Mouse (Mus musculus) intestine, postnatal 0 days (tissue): ENCODE data around the gene Pik3ap1. TPM values are rescaled to one million over a fixed set of nuclear protein-coding genes. Genes with fewer than 3 reads are reported as not detected.

ENCODE experiments used
- ATAC-seq: fragments of 200-750 bp; cut with Nextera tagmentation; 2 replicates; pipeline ENCODE4 v1.8.0; 2017; ENCODE audit warnings: mild to moderate bottlenecking, moderate TSS enrichment, moderate library complexity
- H3K27ac ChIP-seq: fragments of 300-500 bp; sonication (generic); 2 replicates; pipeline ENCODE4 v1.5.1; 2014; ENCODE audit warnings: mild to moderate bottlenecking, low read depth, low read length, moderate library complexity
- H3K27me3 ChIP-seq: fragments of 300-500 bp; sonication (generic); replicated peaks from 2 replicates; pipeline ENCODE4 v1.6.1; 2014; ENCODE audit warnings: low read length, mixed read lengths; ENCODE audit not compliant: control insufficient read depth, insufficient read depth
- H3K36me3 ChIP-seq: fragments of 300-500 bp; sonication (generic); 2 replicates; pipeline ENCODE4 v1.6.1; 2014; ENCODE audit warnings: mild to moderate bottlenecking, moderate library complexity; ENCODE audit not compliant: control insufficient read depth, insufficient read depth
- H3K4me1 ChIP-seq: fragments of 300-500 bp; sonication (generic); replicated peaks from 2 replicates; pipeline ENCODE4 v1.6.1; 2014; ENCODE audit warnings: antibody characterized with exemption, low read length, mixed read lengths; ENCODE audit not compliant: control insufficient read depth, insufficient read depth
- H3K4me2 ChIP-seq: fragments of 300-500 bp; sonication (generic); replicated peaks from 2 replicates; pipeline ENCODE4 v1.6.1; 2014; ENCODE audit warnings: low read depth, mild to moderate bottlenecking, moderate library complexity
- H3K4me3 ChIP-seq: fragments of 300-500 bp; sonication (generic); 2 replicates; pipeline ENCODE4 v1.5.1; 2014; ENCODE audit warnings: low read depth, low read length
- H3K9ac ChIP-seq: fragments of 300-500 bp; sonication (generic); 2 replicates; pipeline ENCODE4 v1.6.1; 2014; ENCODE audit warnings: mild to moderate bottlenecking, low read depth, low read length
- H3K9me3 ChIP-seq: fragments of 300-500 bp; sonication (generic); 2 replicates; pipeline ENCODE4 v1.6.1; 2016; ENCODE audit warnings: mixed run types; ENCODE audit not compliant: control insufficient read depth
- CTCF ChIP-seq: sonication (generic); IDR thresholded peaks from 2 replicates; pipeline ENCODE4 v1.5.1; 2016; ENCODE audit warnings: low read depth, mild to moderate bottlenecking, control low read depth, antibody characterized with exemption, moderate library complexity
- WGBS: fragments of 180-500 bp; shearing (Covaris S2); extraction: QIAGEN DNeasy Blood & Tissue Kit; methylation state at CpG from one replicate; pipeline ENCODE4 v1.1.7; 2014; 5-methylcytosine and 5-hydroxymethylcytosine counted together
- polyA plus RNA-seq: library from polyadenylated mRNA; unstranded; fragments of >200 nt; fragmentation: Nextera tagmentation; extraction: Ambion mirVana; gene quantifications from 2 replicates; pipeline ENCODE4 v1.2.1, GENCODE M21; 2015

Pik3ap1 gene
- polyA plus RNA-seq, 1 experiment from 2014 or later, result 2.0 TPM

DNA sequence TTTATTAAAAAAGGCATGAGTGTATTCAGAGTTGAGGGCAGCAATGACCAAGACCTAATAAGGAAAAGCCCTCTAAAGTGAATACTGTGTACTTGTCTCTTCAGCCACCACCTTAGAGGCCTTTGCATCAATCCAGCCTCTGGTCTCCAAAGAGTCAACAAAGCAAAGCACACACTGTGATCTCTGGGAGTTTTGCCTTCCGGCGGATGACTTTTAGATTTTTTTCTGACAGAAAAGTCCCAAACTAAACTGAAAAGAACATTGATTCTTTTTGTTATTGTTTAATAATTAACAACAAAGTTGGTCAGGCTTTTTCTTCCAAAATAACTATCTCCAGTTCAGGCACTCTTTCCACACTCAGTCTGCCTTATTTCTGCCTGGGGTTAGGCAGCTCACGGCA lies 36.7 kb downstream of the Pik3ap1 start:
- H3K4me3 ChIP-seq, result no peak overlapping the region
- no peaks in the 10 kb centered on the region for H3K36me3 ChIP-seq
- no peaks in the 10 kb centered on the region for H3K9me3 ChIP-seq
- H3K27ac ChIP-seq, result no peak overlapping the region
- H3K4me2 ChIP-seq, result no peak overlapping the region
- no peak for ATAC-seq
- TF ChIP-seq CTCF, result no peak
- no peak overlapping the region for H3K9ac ChIP-seq
- 0 out of 2 replicates have a peak, but pooled peaks cover 3% of the 10 kb centered on the region for H3K4me1 ChIP-seq
- whole genome bisulfite sequencing, result 85% methylated on average over 3 of the region's 3 CpGs
- no peaks in the 10 kb centered on the region for H3K27me3 ChIP-seq

DNA sequence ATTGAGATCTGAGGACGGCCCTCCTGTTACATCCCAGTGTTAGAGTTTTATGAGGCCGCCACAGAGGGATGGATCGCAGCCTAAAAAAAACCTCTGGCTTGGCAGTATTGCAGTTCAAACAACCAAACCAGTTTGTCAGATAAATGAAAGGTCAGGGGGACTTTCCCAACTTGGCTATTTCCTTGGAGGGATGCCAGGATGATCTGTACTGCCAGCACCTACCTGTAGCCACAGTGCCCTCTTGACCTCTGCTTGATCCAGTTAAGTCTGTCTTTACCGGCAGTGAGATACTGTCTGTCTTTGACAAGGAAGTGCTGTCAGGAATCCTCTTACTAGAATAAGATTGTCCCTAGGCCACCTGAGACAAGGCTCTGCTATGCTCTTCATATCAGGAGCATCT lies 37.6 kb downstream of the Pik3ap1 start:
- Histone ChIP-seq H3K9me3 (no peaks in the 10 kb centered on the region), H3K4me2 (no peak overlapping the region), H3K27me3 (no peaks in the 10 kb centered on the region), H3K27ac (no peak overlapping the region), H3K4me3 (no peak overlapping the region), H3K9ac (no peak overlapping the region), H3K4me1 (0 out of 2 replicates have a peak, but pooled peaks cover 3% of the 10 kb centered on the region), H3K36me3 (no peaks in the 10 kb centered on the region)
- no peak for TF ChIP-seq CTCF
- 46% methylated on average over 4 of the region's 4 CpGs for WGBS
- 0 out of 2 replicates have a peak, but pooled peaks have one; percentile 31 for ATAC-seq

DNA sequence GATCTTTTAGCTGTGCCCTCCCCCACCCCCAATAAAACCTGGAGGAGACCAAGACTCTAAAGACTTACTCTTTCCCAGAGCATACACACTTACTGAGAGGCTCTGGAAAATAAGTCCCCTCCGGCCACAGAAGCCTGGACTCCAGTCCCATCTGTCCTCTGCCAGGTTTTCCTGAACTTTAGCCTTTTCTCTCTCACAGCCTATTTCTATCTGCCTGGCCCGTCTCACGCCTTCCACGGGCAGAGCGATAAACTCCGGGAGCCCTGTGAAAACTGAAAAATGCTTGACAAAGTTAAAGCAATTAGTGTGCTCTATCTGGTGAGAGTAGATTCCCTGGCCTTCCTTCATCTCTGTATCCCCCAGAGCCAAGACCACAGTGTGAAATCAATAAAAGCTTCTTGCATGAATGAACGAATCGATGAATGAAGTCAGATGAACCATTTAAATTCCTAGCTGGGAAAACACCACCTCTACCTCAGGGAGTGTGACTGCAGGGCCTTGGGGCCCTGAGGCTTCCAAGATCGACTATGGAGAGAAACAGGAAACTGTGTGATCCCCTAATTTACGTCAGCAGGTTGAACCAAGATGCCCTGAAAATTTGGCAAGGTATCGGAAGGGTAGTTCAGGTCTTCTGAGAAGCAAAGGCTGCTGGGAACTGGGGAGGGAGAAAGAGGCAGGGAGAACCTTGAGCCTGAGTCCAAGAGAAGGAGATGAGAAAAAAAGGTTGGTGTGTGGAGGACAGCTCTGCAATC lies 38.6 kb downstream of the Pik3ap1 start:
- Histone ChIP-seq H3K27ac (no peak overlapping the region), H3K9ac (no peak overlapping the region), H3K9me3 (no peaks in the 10 kb centered on the region), H3K36me3 (no peaks in the 10 kb centered on the region), H3K4me3 (no peak overlapping the region), H3K27me3 (no peaks in the 10 kb centered on the region), H3K4me2 (0 out of 2 replicates have a peak overlapping the region, but pooled peaks have one; percentile 35), H3K4me1 (0 out of 2 replicates have a peak, but pooled peaks cover 3% of the 10 kb centered on the region)
- 53% methylated on average over 11 of the region's 11 CpGs for WGBS
- ATAC-seq, result 0 out of 2 replicates have a peak, but pooled peaks have one; percentile 45
- no peak for TF ChIP-seq CTCF

DNA sequence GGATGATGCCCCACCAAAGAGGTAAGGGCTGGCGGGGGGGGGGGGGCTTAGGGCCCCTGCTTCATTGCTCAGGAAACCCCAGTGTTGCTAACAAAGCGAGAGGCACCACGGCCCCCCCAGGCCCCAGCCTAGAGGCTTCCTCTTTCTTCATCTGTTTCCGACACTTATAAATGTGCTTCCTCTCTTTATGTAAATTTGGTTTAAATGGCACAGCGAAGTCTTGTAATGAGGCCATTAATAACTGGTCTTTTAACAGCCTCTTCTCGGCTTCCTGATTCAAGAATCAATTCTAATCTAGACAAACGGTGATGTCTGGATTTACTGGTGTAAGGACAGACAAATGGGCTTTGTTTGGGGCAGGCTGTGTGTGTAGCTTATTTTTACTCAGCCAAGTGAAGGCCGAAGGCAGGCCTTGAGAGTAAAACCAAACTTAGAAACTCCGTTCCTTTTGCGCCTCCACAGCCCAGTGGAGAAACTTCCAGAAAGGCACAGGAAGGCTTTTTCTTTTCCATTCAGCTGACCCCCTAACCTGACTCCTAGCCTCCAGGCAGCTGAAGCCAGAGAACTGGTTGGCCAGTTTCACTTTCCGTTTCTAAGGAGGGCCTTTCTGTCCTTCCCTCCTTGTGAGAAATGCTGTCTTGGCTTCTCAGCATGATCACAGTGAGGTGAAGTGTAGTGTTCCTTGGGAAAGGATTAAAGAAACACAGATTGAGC lies 39.7 kb downstream of the Pik3ap1 start:
- TF ChIP-seq CTCF, result no peak
- no peak for ATAC-seq

DNA sequence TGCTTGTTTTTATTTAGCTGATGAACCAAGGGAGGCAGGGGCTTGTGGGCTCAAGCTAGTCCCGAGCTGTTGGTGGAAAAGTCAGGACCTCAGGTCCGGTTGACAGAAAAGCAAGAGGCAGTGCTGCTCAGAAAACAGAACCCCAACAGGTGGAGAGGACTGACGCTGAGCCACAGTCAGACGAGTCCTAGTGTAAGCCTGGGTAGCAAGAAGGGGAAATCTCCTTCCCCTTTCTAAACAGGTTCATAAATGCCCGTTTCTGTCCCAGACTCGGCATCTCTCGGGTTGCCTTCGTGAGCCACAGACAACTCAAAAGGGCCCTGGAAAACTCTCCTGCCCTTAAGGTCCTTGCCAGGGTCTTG lies 40.3 kb downstream of the Pik3ap1 start:
- Histone ChIP-seq H3K27me3 (no peaks in the 10 kb centered on the region), H3K9me3 (no peaks in the 10 kb centered on the region), H3K4me2 (no peak overlapping the region), H3K36me3 (no peaks in the 10 kb centered on the region), H3K27ac (no peak overlapping the region), H3K4me1 (0 out of 2 replicates have a peak, but pooled peaks cover 3% of the 10 kb centered on the region), H3K9ac (no peak overlapping the region), H3K4me3 (no peak overlapping the region)
- TF ChIP-seq CTCF, result no peak
- 81% methylated on average over 8 of the region's 8 CpGs for WGBS
- ATAC-seq, result no peak

More for the DNA sequence above, 39.7 kb downstream of the Pik3ap1 start:
- Histone ChIP-seq H3K9me3 (no peaks in the 10 kb centered on the region), H3K9ac (no peak overlapping the region), H3K27me3 (no peaks in the 10 kb centered on the region), H3K4me2 (peak overlapping the region; percentile 35), H3K4me1 (0 out of 2 replicates have a peak, but pooled peaks cover 3% of the 10 kb centered on the region), H3K27ac (peak overlapping the region; percentile 31; the same call in 1 of the 2 replicates), H3K4me3 (no peak overlapping the region), H3K36me3 (no peaks in the 10 kb centered on the region)
- 50% methylated on average over 11 of the region's 11 CpGs for WGBS

DNA sequence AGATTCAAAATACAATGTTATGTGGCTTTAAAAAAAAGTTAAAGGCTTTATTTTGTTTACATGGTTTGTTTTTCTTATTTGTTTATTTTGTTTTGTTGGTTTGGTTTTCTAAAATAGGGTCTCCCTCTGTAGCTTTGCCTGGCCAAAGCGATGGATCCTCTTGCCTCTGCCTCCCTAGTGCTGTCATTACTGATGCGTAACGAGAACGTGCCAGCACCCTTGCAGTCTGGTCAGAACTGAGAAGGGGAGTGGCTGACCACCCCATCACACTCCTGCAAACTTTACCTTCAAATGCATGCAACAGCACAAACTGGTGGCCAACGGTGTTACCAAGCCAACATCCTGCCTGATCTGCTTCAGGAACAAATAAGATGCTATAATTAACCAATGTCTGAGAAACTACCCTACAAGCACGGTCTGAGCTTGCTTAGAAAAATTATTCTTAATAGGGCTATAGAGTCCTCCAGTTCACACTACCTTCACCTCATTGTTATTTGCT lies 42.3 kb downstream of the Pik3ap1 start:
- H3K27ac ChIP-seq, result no peak overlapping the region
- H3K27me3 ChIP-seq, result no peaks in the 10 kb centered on the region
- no peaks in the 10 kb centered on the region for H3K9me3 ChIP-seq
- no peak overlapping the region for H3K9ac ChIP-seq
- H3K36me3 ChIP-seq, result no peaks in the 10 kb centered on the region
- H3K4me3 ChIP-seq, result no peak overlapping the region
- ATAC-seq, result no peak
- H3K4me1 ChIP-seq, result 0 out of 2 replicates have a peak, but pooled peaks cover 3% of the 10 kb centered on the region
- no peak for TF ChIP-seq CTCF
- WGBS, result 86% methylated on average over 6 of the region's 6 CpGs
- no peak overlapping the region for H3K4me2 ChIP-seq
